Mouse (Mus musculus) thymus, postnatal 4 days (tissue): ENCODE measurements at regions not wholly inside any gene's neighbourhood (a gene's known extent, or its start where the extent isn't known, plus 50 kb on each side); places are given as distances from the start of the nearest gene placed in this dataset.

Source experiments
- DNase-seq: peaks from one replicate; pipeline ENCODE4 v3.0.0; 2021

DNA sequence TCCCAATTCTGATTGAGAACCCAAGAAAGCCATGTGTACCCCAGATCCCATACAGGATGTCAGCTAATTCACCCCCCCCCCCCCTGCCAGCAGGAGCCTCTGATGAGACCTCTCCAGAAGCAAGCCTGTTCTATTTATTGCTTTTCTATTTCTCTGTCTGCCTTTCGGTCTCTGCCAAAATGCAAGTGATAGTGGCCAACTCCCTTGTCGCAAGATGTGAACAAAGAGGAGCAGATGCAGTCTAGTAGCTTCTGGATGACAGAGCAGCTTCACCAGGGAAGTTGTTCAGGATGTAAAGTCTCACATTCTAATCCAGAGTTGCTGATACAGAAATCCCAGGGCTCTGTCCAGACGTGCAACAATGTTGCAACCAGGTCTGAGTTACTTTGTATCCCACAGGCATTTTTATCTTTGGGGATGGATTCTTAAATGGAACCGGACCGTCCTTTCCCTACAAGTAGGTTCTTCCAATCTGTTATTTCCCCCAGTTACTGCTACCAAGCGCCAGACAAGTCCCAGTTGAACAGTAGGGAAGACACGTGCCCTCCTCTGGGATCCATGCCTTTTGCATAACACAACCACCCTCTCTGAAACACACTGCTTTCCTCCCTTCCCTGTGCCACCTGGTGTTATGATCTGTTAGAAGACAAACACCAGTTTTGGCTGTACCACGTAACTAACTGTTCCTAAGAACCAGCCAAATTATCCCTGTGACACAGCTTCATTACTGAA is 78.9 kb upstream of the Dapk1 start:
- no peak for DNase-seq

DNA sequence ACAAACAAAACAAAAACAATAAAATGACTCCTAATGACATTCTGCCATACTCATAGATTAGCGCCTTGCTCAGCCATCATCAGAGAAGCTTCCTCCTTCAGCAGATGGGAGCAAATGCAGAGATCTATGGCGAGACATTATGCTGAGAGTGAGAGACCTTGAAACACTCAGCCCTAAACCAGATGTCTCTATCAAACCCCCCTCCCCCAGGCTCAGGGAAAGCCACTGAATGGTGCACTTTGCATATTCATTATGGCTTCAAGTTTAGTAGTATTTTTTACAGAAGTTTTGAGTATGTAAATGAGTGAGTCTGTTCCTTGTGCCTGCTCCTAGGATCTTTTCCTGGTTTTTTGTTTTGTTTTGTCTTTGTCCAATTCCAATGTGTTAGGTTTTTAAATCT is 73.9 kb upstream of the Dapk1 start:
- DNase-seq: no peak

DNA sequence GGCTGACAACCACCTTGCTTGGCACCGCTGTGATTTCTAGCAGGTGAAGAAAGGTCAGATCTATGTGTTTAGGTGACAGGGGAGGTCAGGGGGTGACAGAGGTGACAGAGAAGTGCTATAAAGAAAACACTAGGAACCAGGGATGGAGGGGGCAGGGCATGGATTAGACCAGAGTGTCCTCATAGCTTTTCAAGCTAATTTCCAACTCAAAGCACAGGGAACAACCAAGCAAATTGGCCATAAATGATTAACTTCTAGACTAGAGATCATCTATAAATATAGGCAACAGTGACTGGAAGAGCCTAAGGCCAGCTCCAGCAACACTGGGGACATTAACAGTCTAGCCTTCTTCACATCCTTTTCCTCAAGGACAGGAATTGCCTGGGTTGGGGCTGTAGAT is 72.9 kb upstream of the Dapk1 start:
- DNase-seq: no peak

DNA sequence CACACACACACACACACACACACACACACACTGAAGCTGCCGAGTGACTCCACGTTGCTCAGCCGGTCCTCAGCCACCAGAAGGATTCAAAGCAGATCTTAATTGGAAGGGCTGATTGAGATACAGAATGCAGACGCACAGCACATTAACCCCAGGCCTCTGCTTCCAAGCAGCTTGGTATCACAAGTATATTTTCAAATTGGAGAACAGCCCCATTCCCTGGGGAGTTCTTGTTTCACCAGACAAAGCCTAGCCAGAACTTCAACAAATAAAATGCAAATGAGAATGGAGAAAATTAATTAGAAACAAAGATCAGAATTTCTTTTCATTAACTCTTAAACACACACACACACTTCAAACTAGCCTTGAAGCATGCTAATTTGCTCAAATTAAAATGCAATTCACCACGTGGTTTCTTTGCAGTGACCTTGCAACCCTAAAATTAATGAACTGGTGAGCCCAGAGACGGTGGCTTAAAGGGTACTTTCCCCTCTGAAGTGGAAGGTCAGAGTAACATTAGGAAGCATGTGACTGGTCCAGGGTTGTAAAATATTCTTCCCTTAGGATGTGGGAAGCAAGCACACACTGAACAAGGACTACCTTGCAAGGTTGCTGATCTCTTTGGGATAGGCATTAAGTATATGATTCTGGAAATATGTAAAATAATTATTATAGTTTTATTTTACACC is 72.2 kb upstream of the Dapk1 start:
- no peak for DNase-seq

DNA sequence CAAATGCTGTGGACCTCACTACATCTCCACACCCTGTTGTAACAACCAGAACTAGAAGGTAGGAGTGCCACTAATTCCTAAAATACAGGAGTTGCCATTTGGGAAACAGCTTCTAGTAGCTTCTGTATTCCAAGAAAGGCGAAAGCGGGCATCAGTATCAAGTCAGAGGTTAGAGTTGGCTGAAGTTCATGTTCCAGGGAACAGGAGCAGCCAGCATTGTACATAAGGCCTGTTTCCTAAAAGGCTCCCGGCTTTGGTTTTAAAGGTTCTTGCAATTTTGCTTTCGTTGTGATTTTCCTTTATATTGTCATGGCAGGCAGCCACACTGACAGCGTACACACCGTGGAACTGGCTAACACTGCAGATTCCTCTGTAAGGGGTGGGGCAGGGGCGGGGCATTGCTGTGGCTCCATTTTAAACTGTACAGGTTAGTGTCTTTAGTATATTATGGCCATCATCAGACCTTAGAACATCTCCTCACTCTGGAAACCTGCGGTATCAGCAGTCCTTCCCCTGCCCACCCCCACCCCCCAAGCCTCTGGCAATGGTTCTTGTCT is 67.8 kb upstream of the Dapk1 start:
- DNase-seq: no peak

DNA sequence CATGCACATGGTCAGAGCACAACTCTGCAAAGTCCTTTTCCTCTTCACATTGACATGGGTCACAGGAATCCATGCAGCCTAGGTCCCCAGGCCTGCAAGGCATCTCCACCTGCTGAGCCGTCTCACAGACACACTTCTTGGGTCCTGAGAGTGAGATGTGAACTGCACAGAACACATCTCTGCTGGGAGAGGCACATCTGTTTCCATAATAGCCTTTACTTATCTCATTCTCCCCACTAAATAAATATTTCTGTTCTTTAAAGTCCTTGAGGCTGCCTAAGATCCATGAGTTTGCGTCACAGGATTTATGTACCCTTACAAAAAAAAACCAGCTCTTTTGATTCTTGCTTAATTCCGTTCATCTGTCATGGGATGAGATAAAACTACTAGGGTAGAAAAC is 67.2 kb upstream of the Dapk1 start:
- DNase-seq: no peak

DNA sequence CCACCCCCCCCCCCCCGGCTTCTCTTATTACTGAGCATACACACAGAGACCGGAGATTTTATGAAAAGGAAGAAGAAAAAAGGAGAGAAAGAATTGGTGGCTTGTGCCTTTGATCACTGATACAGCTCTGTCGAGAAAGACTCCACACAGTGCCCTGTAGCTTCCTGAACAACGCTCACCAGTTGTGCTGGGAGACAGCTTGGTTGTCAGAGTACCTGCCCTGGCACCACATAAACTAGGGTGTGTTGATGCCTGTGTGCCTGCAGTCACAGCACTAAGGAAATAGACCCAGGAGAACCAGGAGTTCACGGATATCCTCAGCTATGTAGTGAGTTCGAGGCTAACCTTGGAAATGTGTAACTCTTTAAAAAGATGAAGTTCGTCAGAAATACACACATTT is 66.7 kb upstream of the Dapk1 start:
- no peak for DNase-seq

DNA sequence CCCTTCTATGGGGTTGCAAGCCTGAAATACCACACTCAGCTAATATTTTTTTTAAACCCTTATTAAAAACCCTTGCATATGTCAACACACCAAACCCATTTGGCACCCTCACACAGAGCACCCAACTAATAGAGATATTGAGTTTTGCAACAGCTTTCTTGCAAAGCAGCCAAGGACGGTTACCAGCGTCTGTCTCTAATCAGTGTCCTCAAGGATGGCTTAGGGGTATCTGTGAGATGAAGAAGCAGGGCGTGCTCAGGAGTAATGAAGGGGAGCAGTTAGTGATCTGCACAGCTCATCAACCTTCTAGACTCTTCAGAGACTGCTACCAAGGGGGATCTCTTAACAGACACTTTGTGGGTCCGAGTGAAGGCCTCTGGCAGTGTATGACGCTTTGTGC is 65.0 kb upstream of the Dapk1 start:
- DNase-seq: no peak

DNA sequence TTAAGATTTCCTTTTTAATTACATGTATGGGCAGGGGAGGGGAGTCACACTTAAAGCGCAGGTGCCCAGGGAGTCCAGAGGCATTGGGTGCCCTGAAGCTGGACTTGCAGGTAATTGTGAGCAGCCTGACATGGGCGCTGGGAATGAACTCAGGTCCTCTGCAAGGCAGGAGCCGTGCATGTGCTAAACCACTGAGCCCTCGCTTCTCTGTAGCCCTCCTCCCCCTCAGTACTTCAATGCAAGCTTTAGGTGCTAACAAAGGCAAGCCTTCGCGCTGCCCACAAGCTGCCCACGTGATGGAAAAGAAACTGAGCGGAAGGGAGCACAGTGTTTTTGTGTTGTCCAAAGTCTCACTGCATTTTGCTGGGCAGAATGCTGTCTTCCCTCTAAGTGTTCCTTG is 63.6 kb upstream of the Dapk1 start:
- no peak for DNase-seq

DNA sequence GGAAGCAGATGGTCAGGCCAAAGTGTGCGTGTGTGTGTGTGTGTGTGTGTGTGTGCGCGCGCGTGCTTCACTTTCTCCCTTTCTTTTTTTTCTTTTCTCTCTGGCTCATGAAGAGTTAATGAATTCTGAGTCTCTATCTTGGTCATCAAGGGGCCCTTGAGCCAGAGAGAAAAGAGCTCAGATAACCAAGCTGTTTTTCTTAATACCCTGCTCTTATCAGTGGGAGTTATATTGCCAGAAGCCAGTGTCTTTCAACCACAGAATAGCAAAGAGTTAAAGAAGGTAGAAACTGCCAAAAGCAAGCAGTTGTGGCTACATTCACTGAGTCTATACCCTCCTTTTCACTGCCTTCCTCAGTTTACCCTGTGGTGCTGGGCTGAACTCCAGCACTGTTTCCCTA is 60.6 kb upstream of the Dapk1 start:
- DNase-seq: no peak

DNA sequence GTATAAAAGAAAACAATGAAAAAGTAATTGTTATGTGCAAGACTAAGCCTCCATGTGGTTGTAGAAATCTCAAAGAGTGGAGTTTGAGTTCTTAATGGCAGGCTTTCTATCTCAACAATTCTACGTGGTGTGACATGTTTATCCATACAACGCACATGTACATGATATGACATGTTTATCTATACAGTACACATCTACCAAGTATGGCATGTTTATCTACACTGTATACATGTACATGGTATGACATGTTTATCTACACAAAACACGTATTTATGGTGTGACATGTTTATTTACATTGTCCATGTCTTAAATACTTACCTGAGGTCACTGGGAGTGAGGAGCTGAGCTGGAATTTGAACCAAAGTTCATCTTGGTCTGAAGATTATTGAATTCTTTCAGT is 57.4 kb upstream of the Dapk1 start:
- no peak for DNase-seq

DNA sequence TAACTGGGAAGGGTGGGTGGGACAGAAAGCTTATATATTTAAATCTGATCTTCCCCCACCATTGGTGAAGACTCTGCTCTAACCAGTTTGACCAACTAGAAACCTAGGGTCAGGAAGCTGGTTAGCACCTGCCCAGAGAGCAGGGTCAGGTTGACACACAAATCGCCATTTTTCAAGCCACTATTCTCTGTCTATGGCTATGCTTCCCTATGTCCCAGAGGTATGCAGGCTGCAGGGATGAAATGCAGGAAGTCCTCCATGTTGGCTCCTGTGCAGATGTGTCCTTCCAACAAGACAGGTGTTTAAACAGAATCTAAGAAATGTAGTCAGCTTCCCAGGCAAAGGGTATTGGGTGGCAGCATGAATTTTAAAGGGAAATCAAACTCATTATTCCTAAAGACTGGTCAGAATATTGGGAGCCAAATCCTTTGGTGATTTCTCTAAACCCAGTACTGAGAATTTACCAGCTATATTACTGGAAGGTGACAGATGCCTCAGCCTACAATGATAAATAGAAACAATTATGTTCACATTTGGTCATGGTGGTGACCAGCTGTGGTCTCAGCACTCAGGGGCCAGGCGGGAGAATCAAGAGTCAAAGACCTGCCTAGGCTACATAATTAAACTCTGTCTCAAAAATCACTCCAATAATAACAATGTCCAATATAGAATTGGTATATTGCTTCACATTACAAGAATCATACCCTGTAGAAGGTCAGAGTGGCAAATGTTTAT is 55.6 kb upstream of the Dapk1 start:
- DNase-seq: no peak
